Mouse (Mus musculus) hindbrain, embryonic 16.5 days (tissue): ENCODE measurements around the gene Gm3646. TPM values are rescaled to one million over a fixed set of nuclear protein-coding genes. Genes with fewer than 3 reads are reported as not detected.

Experiments used
- ATAC-seq: fragments of 200-750 bp; cut with Nextera tagmentation; 2 replicates; pipeline ENCODE4 v1.8.0; 2017; ENCODE audit warnings: moderate TSS enrichment, moderate library complexity
- H3K27ac ChIP-seq: fragments of 300-500 bp; sonication (generic); 2 replicates; pipeline ENCODE4 v1.5.1; 2014; ENCODE audit warnings: low read depth, mild to moderate bottlenecking, control low read depth, low read length, moderate library complexity
- H3K27me3 ChIP-seq: fragments of 300-500 bp; sonication (generic); replicated peaks from 2 replicates; pipeline ENCODE4 v1.6.1; 2014; ENCODE audit warnings: low read length; ENCODE audit not compliant: control insufficient read depth, insufficient read depth
- H3K36me3 ChIP-seq: fragments of 300-500 bp; sonication (generic); 2 replicates; pipeline ENCODE4 v1.6.1; 2014; ENCODE audit warnings: mild to moderate bottlenecking, low read length, moderate library complexity, mixed read lengths; ENCODE audit not compliant: control insufficient read depth, insufficient read depth
- H3K4me1 ChIP-seq: fragments of 300-500 bp; sonication (generic); 2 replicates; pipeline ENCODE4 v1.6.1; 2014; ENCODE audit warnings: low read depth, low read length; ENCODE audit not compliant: control insufficient read depth, insufficient read depth
- H3K4me2 ChIP-seq: fragments of 300-500 bp; sonication (generic); 2 replicates; pipeline ENCODE4 v1.6.1; 2014; ENCODE audit warnings: mild to moderate bottlenecking, low read length, control low read depth, moderate library complexity
- H3K4me3 ChIP-seq: fragments of 300-500 bp; sonication (generic); 2 replicates; pipeline ENCODE4 v1.5.1; 2014; ENCODE audit warnings: mild to moderate bottlenecking, low read length, control low read depth, moderate library complexity
- H3K9ac ChIP-seq: fragments of 300-500 bp; sonication (generic); 2 replicates; pipeline ENCODE4 v1.6.1; 2014; ENCODE audit warnings: low read depth, mild to moderate bottlenecking, control low read depth, low read length, moderate library complexity
- H3K9me3 ChIP-seq: fragments of 300-500 bp; sonication (generic); 2 replicates; pipeline ENCODE4 v1.6.1; 2014; ENCODE audit warnings: mild to moderate bottlenecking, low read length, moderate library complexity; ENCODE audit not compliant: control insufficient read depth
- WGBS: fragments of 180-500 bp; shearing (Covaris S2); extraction: QIAGEN DNeasy Blood & Tissue Kit; methylation state at CpG from one replicate; pipeline ENCODE4 v1.1.7; 2014; 5-methylcytosine and 5-hydroxymethylcytosine counted together
- polyA plus RNA-seq: library from polyadenylated mRNA; unstranded; fragments of >200 nt; fragmentation: Nextera tagmentation; extraction: Ambion mirVana; gene quantifications from 2 replicates; pipeline ENCODE4 v1.2.1, GENCODE M21; 2015

The Gm3646 gene
- not detected in 2 replicates for polyA plus RNA-seq

GRCm38 (mm10) chr1:39805243-39805979 lies at the start of gene Gm3646:
Gm3646 (minus strand) TSS chr1:39805332.
- Histone ChIP-seq H3K4me3 (no peak within 1 kb of the TSS), H3K4me1 (no peaks in the 10 kb centered on the region; the same call in 1 of the 2 replicates), H3K27me3 (no peaks in the 10 kb centered on the region), H3K27ac (peak within 1 kb of the TSS; percentile 36; the same call in 1 of the 2 replicates), H3K4me2 (no peak within 1 kb of the TSS), H3K36me3 (no peaks in the 10 kb centered on the region), H3K9ac (no peak within 1 kb of the TSS), H3K9me3 (no peaks in the 10 kb centered on the region)
- peak; percentile 58; the same call in 1 of the 2 replicates for ATAC-seq
- WGBS = 38% methylated on average over 4 of the region's 4 CpGs

DNA sequence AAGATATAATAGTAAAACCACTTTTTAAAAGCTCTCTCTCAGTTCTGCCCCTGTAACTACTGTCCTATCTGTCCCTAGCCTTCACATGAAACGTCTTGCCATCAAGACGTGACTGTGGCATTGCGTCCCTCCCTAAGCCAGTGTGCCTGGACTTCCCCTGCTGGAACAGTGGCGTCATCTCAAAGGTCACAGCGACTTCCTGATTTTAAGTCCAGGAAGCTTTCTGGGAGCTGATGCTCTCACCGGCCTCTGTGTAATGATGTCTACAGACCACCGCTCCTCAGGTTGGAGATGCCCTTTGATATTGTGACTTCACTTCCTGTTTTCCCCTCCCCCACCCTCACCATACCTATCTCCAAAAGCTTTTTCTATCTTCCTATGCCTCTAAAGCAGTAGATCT lies 41.9 kb upstream of the Gm3646 start:
- Histone ChIP-seq H3K4me1 (no peaks in the 10 kb centered on the region), H3K27ac (no peak overlapping the region), H3K36me3 (no peaks in the 10 kb centered on the region), H3K9me3 (no peaks in the 10 kb centered on the region), H3K4me2 (no peak overlapping the region), H3K4me3 (no peak overlapping the region), H3K27me3 (no peaks in the 10 kb centered on the region), H3K9ac (no peak overlapping the region)
- 84% methylated on average over 7 of the region's 7 CpGs for WGBS
- ATAC-seq = no peak

- Histone ChIP-seq H3K9ac (no peak overlapping the region), H3K27ac (no peak overlapping the region), H3K4me1 (no peaks in the 10 kb centered on the region), H3K4me3 (no peak overlapping the region), H3K27me3 (no peaks in the 10 kb centered on the region), H3K4me2 (no peak overlapping the region), H3K9me3 (no peaks in the 10 kb centered on the region), H3K36me3 (no peaks in the 10 kb centered on the region)
- WGBS = 71% methylated on average over 4 of the region's 4 CpGs
- ATAC-seq = no peak
Observed at GRCm38 (mm10) chr1:39846031-39846550, 41.0 kb upstream of the Gm3646 start.

- Histone ChIP-seq H3K4me3 (no peak overlapping the region), H3K27ac (no peak overlapping the region), H3K36me3 (no peaks in the 10 kb centered on the region), H3K27me3 (no peaks in the 10 kb centered on the region), H3K4me2 (no peak overlapping the region), H3K9me3 (no peaks in the 10 kb centered on the region), H3K4me1 (peaks cover 3% of the 10 kb centered on the region; the same call in 1 of the 2 replicates), H3K9ac (no peak overlapping the region)
- no peak for ATAC-seq
- 78% methylated on average over 5 of the region's 5 CpGs for WGBS
Observed at GRCm38 (mm10) chr1:39843328-39843727, 38.2 kb upstream of the Gm3646 start.

GRCm38 (mm10) chr1:39842218-39843007 lies 37.3 kb upstream of the Gm3646 start:
- no peak overlapping the region for H3K9ac ChIP-seq
- H3K27me3 ChIP-seq = no peaks in the 10 kb centered on the region
- no peak overlapping the region for H3K4me3 ChIP-seq
- peaks cover 3% of the 10 kb centered on the region; the same call in 1 of the 2 replicates for H3K4me1 ChIP-seq
- no peaks in the 10 kb centered on the region for H3K9me3 ChIP-seq
- H3K4me2 ChIP-seq = no peak overlapping the region
- H3K27ac ChIP-seq = no peak overlapping the region
- no peaks in the 10 kb centered on the region for H3K36me3 ChIP-seq
- WGBS = 85% methylated on average over 14 of the region's 14 CpGs
- ATAC-seq = no peak

- H3K27ac ChIP-seq = no peak overlapping the region
- H3K9me3 ChIP-seq = no peaks in the 10 kb centered on the region
- H3K4me1 ChIP-seq = peaks cover 3% of the 10 kb centered on the region; the same call in 1 of the 2 replicates
- H3K27me3 ChIP-seq = no peaks in the 10 kb centered on the region
- H3K36me3 ChIP-seq = no peaks in the 10 kb centered on the region
- H3K4me3 ChIP-seq = no peak overlapping the region
- no peak overlapping the region for H3K9ac ChIP-seq
- WGBS = 48% methylated on average over 4 of the region's 4 CpGs
- ATAC-seq = no peak
- H3K4me2 ChIP-seq = no peak overlapping the region
Observed at GRCm38 (mm10) chr1:39840856-39841255, 35.7 kb upstream of the Gm3646 start.

DNA sequence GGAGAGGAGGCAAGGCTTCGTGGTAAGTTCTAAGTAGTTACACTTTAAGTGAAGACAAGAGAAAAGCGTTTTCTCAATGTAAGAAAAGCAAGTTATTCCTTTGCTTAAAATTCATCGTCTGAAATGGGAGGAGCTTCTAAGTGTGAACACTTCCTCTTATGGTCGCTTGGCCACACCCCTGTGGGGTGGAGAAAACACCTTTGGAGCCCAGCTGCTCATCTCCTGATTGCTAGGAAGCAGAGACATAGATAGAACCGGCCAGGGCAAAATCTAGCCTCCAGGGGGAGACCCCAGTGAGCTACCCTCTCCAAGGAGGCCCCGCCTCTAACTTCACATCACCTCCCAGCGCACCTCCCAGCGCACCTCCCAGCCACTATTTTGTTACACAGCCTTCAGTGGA lies 34.7 kb upstream of the Gm3646 start:
- no peaks in the 10 kb centered on the region for H3K27me3 ChIP-seq
- no peaks in the 10 kb centered on the region for H3K36me3 ChIP-seq
- H3K4me2 ChIP-seq = no peak overlapping the region
- ATAC-seq = no peak
- H3K9me3 ChIP-seq = no peaks in the 10 kb centered on the region
- H3K27ac ChIP-seq = no peak overlapping the region
- 61% methylated on average over 8 of the region's 8 CpGs for whole genome bisulfite sequencing
- no peak overlapping the region for H3K4me3 ChIP-seq
- no peak overlapping the region for H3K9ac ChIP-seq
- H3K4me1 ChIP-seq = peaks cover 3% of the 10 kb centered on the region; the same call in 1 of the 2 replicates

DNA sequence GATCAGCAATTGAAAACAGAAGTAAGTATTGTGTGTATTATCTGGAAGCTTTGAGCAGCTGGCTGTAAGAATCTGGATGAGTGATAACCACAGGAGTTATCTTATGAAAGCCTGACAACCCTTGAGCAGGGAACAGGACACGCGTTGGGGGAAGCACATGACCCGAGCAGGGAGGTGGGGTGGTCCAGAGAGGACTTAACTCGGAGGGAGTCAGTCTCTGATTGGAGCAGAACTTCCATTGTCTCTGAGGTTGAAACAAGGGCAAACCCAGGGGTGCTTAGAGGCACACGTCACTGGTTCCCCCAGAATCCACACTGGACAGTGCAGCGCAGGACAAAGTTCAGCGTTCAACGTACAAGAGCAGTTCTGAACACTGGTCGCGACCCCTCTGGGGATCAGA lies 34.1 kb upstream of the Gm3646 start:
- H3K4me3 ChIP-seq = no peak overlapping the region
- H3K27ac ChIP-seq = peak overlapping the region; percentile 63
- peak; percentile 56 for ATAC-seq
- peak overlapping the region; percentile 15; the same call in 1 of the 2 replicates for H3K4me2 ChIP-seq
- no peaks in the 10 kb centered on the region for H3K9me3 ChIP-seq
- no peaks in the 10 kb centered on the region for H3K36me3 ChIP-seq
- WGBS = 33% methylated on average over 10 of the region's 10 CpGs
- peaks cover 3% of the 10 kb centered on the region; the same call in 1 of the 2 replicates for H3K4me1 ChIP-seq
- H3K9ac ChIP-seq = no peak overlapping the region
- H3K27me3 ChIP-seq = no peaks in the 10 kb centered on the region
